Mouse (Mus musculus): Measurements from ENCODE around the gene Tmem208.
"Not testable (repeated sequence)": the region's sequence is repeated elsewhere in the genome, so short reads cannot be mapped to it uniquely, and the experiment has no call there.

Tmem208 gene

GRCm38 (mm10) chr8:105326141-105326672 lies at the start of gene Tmem208, which contains the start of gene Lrrc29:
TSS of gene Tmem208 (plus strand) at chr8:105326354.
TSS of gene Lrrc29 (minus strand) at chr8:105326278.
- peak; percentile 96 for DNase-seq (ENCODE audit: low read depth, low spot score)

- peak; percentile 75 for DNase-seq (ENCODE audit: low read depth, low spot score)
Observed at GRCm38 (mm10) chr8:105278911-105279334, 47.2 kb upstream of the Tmem208 start.

- DNase-seq (ENCODE audit: low read depth, low spot score) = no peak
Observed at GRCm38 (mm10) chr8:105280567-105280966, 45.6 kb upstream of the Tmem208 start.

GRCm38 (mm10) chr8:105281821-105282220 lies 44.3 kb upstream of the Tmem208 start:
- DNase-seq (ENCODE audit: low read depth, low spot score) = no peak

- DNase-seq (ENCODE audit: low read depth, low spot score) = no peak
Observed at GRCm38 (mm10) chr8:105282239-105282638, 43.9 kb upstream of the Tmem208 start.

- peak; percentile 63 for DNase-seq (ENCODE audit: low read depth, low spot score)
Observed at GRCm38 (mm10) chr8:105283074-105283473, 43.1 kb upstream of the Tmem208 start.

GRCm38 (mm10) chr8:105285514-105285913 lies 40.6 kb upstream of the Tmem208 start:
- no peak for DNase-seq (ENCODE audit: low read depth, low spot score)

GRCm38 (mm10) chr8:105286907-105287306 lies 39.2 kb upstream of the Tmem208 start:
- DNase-seq (ENCODE audit: low read depth, low spot score) = no peak

GRCm38 (mm10) chr8:105288231-105288630 lies 37.9 kb upstream of the Tmem208 start:
- no peak for DNase-seq (ENCODE audit: low read depth, low spot score)

GRCm38 (mm10) chr8:105288958-105289732 lies 37.0 kb upstream of the Tmem208 start:
- peak; percentile 96 for DNase-seq (ENCODE audit: low read depth, low spot score)

GRCm38 (mm10) chr8:105289805-105290460 lies 36.2 kb upstream of the Tmem208 start, which contains the start of gene 4931428F04Rik:
TSS of gene 4931428F04Rik (minus strand) at chr8:105289864.
- DNase-seq (ENCODE audit: low read depth, low spot score) = peak; percentile 72

GRCm38 (mm10) chr8:105290554-105291314 lies 35.4 kb upstream of the Tmem208 start:
- DNase-seq (ENCODE audit: low read depth, low spot score) = peak; percentile 86

- not testable (repeated sequence) for DNase-seq (ENCODE audit: low read depth, low spot score)
Observed at GRCm38 (mm10) chr8:105291364-105291763, 34.8 kb upstream of the Tmem208 start.

GRCm38 (mm10) chr8:105291802-105292201 lies 34.4 kb upstream of the Tmem208 start:
- DNase-seq (ENCODE audit: low read depth, low spot score) = peak; percentile 30

GRCm38 (mm10) chr8:105292471-105292870 lies 33.7 kb upstream of the Tmem208 start:
- DNase-seq (ENCODE audit: low read depth, low spot score) = no peak

GRCm38 (mm10) chr8:105293405-105293804 lies 32.7 kb upstream of the Tmem208 start:
- no peak for DNase-seq (ENCODE audit: low read depth, low spot score)

- no peak for DNase-seq (ENCODE audit: low read depth, low spot score)
Observed at GRCm38 (mm10) chr8:105294776-105295175, 31.4 kb upstream of the Tmem208 start.

- DNase-seq (ENCODE audit: low read depth, low spot score) = no peak
Observed at GRCm38 (mm10) chr8:105295256-105295655, 30.9 kb upstream of the Tmem208 start.

GRCm38 (mm10) chr8:105295895-105296573 lies 30.1 kb upstream of the Tmem208 start, which contains the start of gene Exoc3l:
TSS of gene Exoc3l (minus strand) at chr8:105296101.
- DNase-seq (ENCODE audit: low read depth, low spot score) = no peak

- peak; percentile 90 for DNase-seq (ENCODE audit: low read depth, low spot score)
Observed at GRCm38 (mm10) chr8:105297511-105298192, 28.5 kb upstream of the Tmem208 start, which contains the start of gene E2f4. TSS of gene E2f4 (plus strand) at chr8:105297663.
